Mouse (Mus musculus): ENCODE data around the gene Rabep2.

The Rabep2 gene

GRCm38 (mm10) chr7:126428631-126429502, at the start of gene Rabep2:
Rabep2 (plus strand) TSS chr7:126428759.
- POLR2A ChIA-PET = interaction anchor here in 3 of 4 experiments (0.9 to 2.8 kb wide), 15 partner anchors 10 to 321 kb away, joined by 3 to 21 read pairs (median 6); partner anchors contain the start of genes Spns1 (in 2 of the 3), Eif3c (in 1 of the 3) and Sh2b1 (in 1 of the 3)

GRCm38 (mm10) chr7:126383565-126383964, 45.0 kb upstream of the Rabep2 start:
- ChIA-PET POLR2A (interaction anchor here in 2 of 4 experiments (1.0 to 13.5 kb wide), 9 partner anchors 8 to 119 kb away, joined by 3 to 87 read pairs (median 4); no protein-coding TSS in a partner anchor), CTCF (interaction anchor here in 1 of 4 experiments (0.6 kb wide), 1 partner anchor 110 kb away, joined by 4 read pairs; no protein-coding TSS in a partner anchor)

More at GRCm38 (mm10) chr7:126428631-126429502, at the start of gene Rabep2:
- CTCF ChIA-PET = interaction anchor here in 3 of 4 experiments (0.6 to 1.9 kb wide), 6 partner anchors 8 to 588 kb away, joined by 3 to 14 read pairs (median 5); partner anchors contain the start of genes Pagr1a (in 1 of the 3) and Sh2b1 (in 1 of the 3)

- POLR2A ChIA-PET = interaction anchor here (0.6 to 13.5 kb wide), 28 partner anchors 8 to 281 kb away, joined by 3 to 87 read pairs (median 4); partner anchors contain the start of genes Spns1 (in 4 of the 4), Nfatc2ip (in 2 of the 4), Sh2b1 (in 2 of the 4) and Eif3c (in 1 of the 4)
- CTCF ChIA-PET = interaction anchor here in 2 of 4 experiments (0.5 to 2.6 kb wide), 8 partner anchors 9 to 290 kb away, joined by 3 to 9 read pairs (median 4); partner anchors contain the start of genes Nfatc2ip (in 1 of the 2), Sh2b1 (in 1 of the 2) and Spns1 (in 1 of the 2)
Measured at GRCm38 (mm10) chr7:126388185-126388584, 40.4 kb upstream of the Rabep2 start.

- POLR2A ChIA-PET = interaction anchor here (0.5 to 13.5 kb wide), 34 partner anchors 9 to 399 kb away, joined by 3 to 87 read pairs (median 6); partner anchors contain the start of genes Spns1 (in 3 of the 4), Atxn2l (in 1 of the 4), Rabep2 (in 1 of the 4) and Sh2b1 (in 1 of the 4)
- CTCF ChIA-PET = interaction anchor here in 2 of 4 experiments (0.7 to 1.5 kb wide), 5 partner anchors 11 to 35 kb away, joined by 3 to 5 read pairs (median 4); partner anchors contain the start of gene Spns1 (in 2 of the 2)
Measured at GRCm38 (mm10) chr7:126392086-126392884, 36.3 kb upstream of the Rabep2 start.

GRCm38 (mm10) chr7:126396298-126397119, 32.0 kb upstream of the Rabep2 start, which contains the start of gene Nfatc2ip:
Nfatc2ip (minus strand) TSS chr7:126396737.
- CTCF ChIA-PET = interaction anchor here in 3 of 4 experiments (0.5 to 1.4 kb wide), 10 partner anchors 9 to 796 kb away, joined by 3 to 9 read pairs (median 3); partner anchors contain the start of genes Sh2b1 (in 1 of the 3) and Spns1 (in 1 of the 3)
- POLR2A ChIA-PET = interaction anchor here in 3 of 4 experiments (0.6 to 3.7 kb wide), 18 partner anchors 8 to 186 kb away, joined by 3 to 24 read pairs (median 4); partner anchors contain the start of genes Spns1 (in 2 of the 3), Cd19 (in 1 of the 3), Eif3c (in 1 of the 3) and Sh2b1 (in 1 of the 3)

GRCm38 (mm10) chr7:126397221-126397620, 31.3 kb upstream of the Rabep2 start:
- POLR2A ChIA-PET = interaction anchor here in 3 of 4 experiments (0.6 to 3.7 kb wide), 16 partner anchors 9 to 186 kb away, joined by 3 to 24 read pairs (median 5); partner anchors contain the start of genes Sh2b1 (in 2 of the 3), Cd19 (in 1 of the 3) and Spns1 (in 1 of the 3)
- CTCF ChIA-PET = interaction anchor here in 3 of 4 experiments (0.6 to 1.4 kb wide), 7 partner anchors 10 to 303 kb away, joined by 3 to 9 read pairs (median 3); partner anchors contain the start of genes Sh2b1 (in 1 of the 3) and Spns1 (in 1 of the 3)

- ChIA-PET CTCF (interaction anchor here in 3 of 4 experiments (0.8 to 2.6 kb wide), 5 partner anchors 10 to 179 kb away, joined by 3 to 16 read pairs (median 9); partner anchors contain the start of gene Spns1 (in 1 of the 3)), POLR2A (interaction anchor here in 2 of 4 experiments (0.7 to 3.7 kb wide), 9 partner anchors 10 to 107 kb away, joined by 3 to 24 read pairs (median 5); partner anchors contain the start of genes Spns1 (in 2 of the 2), Cd19 (in 1 of the 2) and Sh2b1 (in 1 of the 2))
Measured at GRCm38 (mm10) chr7:126397822-126398221, 30.7 kb upstream of the Rabep2 start.

GRCm38 (mm10) chr7:126399548-126399947, 29.0 kb upstream of the Rabep2 start:
- CTCF ChIA-PET = interaction anchor here (0.5 to 2.6 kb wide), 76 partner anchors 9 to 1372 kb away, joined by 3 to 16 read pairs (median 3); partner anchors contain the start of genes Cd19 (in 2 of the 4), Sh2b1 (in 2 of the 4), Spns1 (in 2 of the 4) and Eif3c (in 1 of the 4)
- POLR2A ChIA-PET = interaction anchor here in 3 of 4 experiments (0.6 to 3.7 kb wide), 27 partner anchors 8 to 190 kb away, joined by 3 to 24 read pairs (median 3); partner anchors contain the start of genes Sh2b1 (in 2 of the 3) and Spns1 (in 1 of the 3)

- ChIA-PET POLR2A (interaction anchor here in 1 of 4 experiments (1.0 to 1.5 kb wide), 2 partner anchors 9 to 11 kb away, joined by 3 read pairs; no protein-coding TSS in a partner anchor), CTCF (interaction anchor here in 3 of 4 experiments (0.6 to 1.1 kb wide), 4 partner anchors 10 to 1326 kb away, joined by 3 to 6 read pairs (median 4); partner anchors contain the start of gene Sbk1 (in 1 of the 3))
Measured at GRCm38 (mm10) chr7:126402518-126402917, 26.0 kb upstream of the Rabep2 start.

GRCm38 (mm10) chr7:126408686-126409085, 19.9 kb upstream of the Rabep2 start:
- CTCF ChIA-PET = no interaction called here
- POLR2A ChIA-PET = interaction anchor here in 1 of 4 experiments (1.1 kb wide), 1 partner anchor 10 kb away, joined by 3 read pairs; no protein-coding TSS in a partner anchor

GRCm38 (mm10) chr7:126411061-126411460, 17.5 kb upstream of the Rabep2 start:
- ChIA-PET CTCF (interaction anchor here in 2 of 4 experiments (0.9 to 1.0 kb wide), 2 partner anchors 11 to 12 kb away, joined by 3 to 5 read pairs; no protein-coding TSS in a partner anchor), POLR2A (interaction anchor here in 2 of 4 experiments (0.7 to 1.5 kb wide), 2 partner anchors 17 to 329 kb away, joined by 3 to 4 read pairs; no protein-coding TSS in a partner anchor)

- POLR2A ChIA-PET = interaction anchor here in 2 of 4 experiments (0.9 to 1.8 kb wide), 5 partner anchors 10 to 18 kb away, joined by 3 to 4 read pairs (median 3); partner anchors contain the start of gene Nfatc2ip (in 1 of the 2)
- CTCF ChIA-PET = interaction anchor here in 3 of 4 experiments (1.1 to 2.6 kb wide), 2 partner anchors 15 to 22 kb away, joined by 4 to 6 read pairs (median 5); no protein-coding TSS in a partner anchor
Measured at GRCm38 (mm10) chr7:126414725-126415124, 13.8 kb upstream of the Rabep2 start, which contains the start of gene Cd19. Cd19 (minus strand) TSS chr7:126414889.

- CTCF ChIA-PET = interaction anchor here in 2 of 4 experiments (0.5 to 1.5 kb wide), 2 partner anchors 17 to 24 kb away, joined by 3 to 4 read pairs; no protein-coding TSS in a partner anchor
- POLR2A ChIA-PET = interaction anchor here in 2 of 4 experiments (0.8 to 1.3 kb wide), 5 partner anchors 11 to 66 kb away, joined by 3 to 8 read pairs (median 3); partner anchors contain the start of gene Sh2b1 (in 1 of the 2)
Measured at GRCm38 (mm10) chr7:126416615-126417014, 11.9 kb upstream of the Rabep2 start.

- POLR2A ChIA-PET = interaction anchor here in 2 of 4 experiments (0.8 to 1.5 kb wide), 6 partner anchors 10 to 65 kb away, joined by 3 to 8 read pairs (median 3); partner anchors contain the start of gene Sh2b1 (in 1 of the 2)
Measured at GRCm38 (mm10) chr7:126417045-126417444, 11.5 kb upstream of the Rabep2 start.

GRCm38 (mm10) chr7:126417606-126418005, 11.0 kb upstream of the Rabep2 start:
- CTCF ChIA-PET = interaction anchor here in 2 of 4 experiments (1.1 to 1.5 kb wide), 2 partner anchors 18 kb away, joined by 4 read pairs; no protein-coding TSS in a partner anchor
- POLR2A ChIA-PET = interaction anchor here in 2 of 4 experiments (0.8 to 1.5 kb wide), 5 partner anchors 10 to 58 kb away, joined by 3 to 8 read pairs (median 3); partner anchors contain the start of gene Sh2b1 (in 1 of the 2)

More at GRCm38 (mm10) chr7:126417045-126417444, 11.5 kb upstream of the Rabep2 start:
- CTCF ChIA-PET = interaction anchor here in 2 of 4 experiments (0.5 to 1.5 kb wide), 3 partner anchors 17 to 24 kb away, joined by 3 to 4 read pairs (median 4); no protein-coding TSS in a partner anchor
